Mouse (Mus musculus) mouse trophoblast stem cell (cell line): Measurements from ENCODE around the gene Sectm1b.

ENCODE experiments used
- in situ Hi-C, 2 experiments: fragments of 300-500 bp; cut with MseI, MboI; formaldehyde crosslinking; loops; 2 replicates in 1 of 2; 3 replicates in 1 of 2; pipeline ENCODE4 v1.15.1; 2025

The Sectm1b gene

GRCm38 (mm10) chr11:121033118-121033517, 30.3 kb downstream of the Sectm1b start:
- in situ Hi-C loops: no loop called here

GRCm38 (mm10) chr11:121027259-121027658, 36.1 kb downstream of the Sectm1b start:
- in situ Hi-C loops: no loop called here

GRCm38 (mm10) chr11:121024163-121024562, 39.2 kb downstream of the Sectm1b start:
- in situ Hi-C loops: no loop called here

GRCm38 (mm10) chr11:121019501-121019900, 43.9 kb downstream of the Sectm1b start:
- in situ Hi-C loops: no loop called here

GRCm38 (mm10) chr11:121017703-121018102, 45.7 kb downstream of the Sectm1b start:
- in situ Hi-C loops: no loop called here

- in situ Hi-C loops: no loop called here
Measured at GRCm38 (mm10) chr11:121015472-121015871, 47.9 kb downstream of the Sectm1b start.

GRCm38 (mm10) chr11:121014896-121015300, 48.5 kb downstream of the Sectm1b start:
- in situ Hi-C loops: loop anchor here in 1 of 2 experiments (5.0 kb wide), 1 partner anchor 32 kb away; no protein-coding TSS in a partner anchor

GRCm38 (mm10) chr11:121013656-121014055, 49.7 kb downstream of the Sectm1b start:
- in situ Hi-C loops: loop anchor here in 1 of 2 experiments (5.0 kb wide), 1 partner anchor 34 kb away; no protein-coding TSS in a partner anchor

GRCm38 (mm10) chr11:121010044-121010755, 53.2 kb downstream of the Sectm1b start:
- in situ Hi-C loops: loop anchor here in 1 of 2 experiments (5.0 kb wide), 1 partner anchor 37 kb away; no protein-coding TSS in a partner anchor

- in situ Hi-C loops: no loop called here
Measured at GRCm38 (mm10) chr11:121006184-121006583, 57.2 kb downstream of the Sectm1b start.

- in situ Hi-C loops: no loop called here
Measured at GRCm38 (mm10) chr11:121004281-121004680, 59.1 kb downstream of the Sectm1b start.
